Comparison of ENCODE assay signal across 8 mouse cellular contexts in the genomic region with DNA sequence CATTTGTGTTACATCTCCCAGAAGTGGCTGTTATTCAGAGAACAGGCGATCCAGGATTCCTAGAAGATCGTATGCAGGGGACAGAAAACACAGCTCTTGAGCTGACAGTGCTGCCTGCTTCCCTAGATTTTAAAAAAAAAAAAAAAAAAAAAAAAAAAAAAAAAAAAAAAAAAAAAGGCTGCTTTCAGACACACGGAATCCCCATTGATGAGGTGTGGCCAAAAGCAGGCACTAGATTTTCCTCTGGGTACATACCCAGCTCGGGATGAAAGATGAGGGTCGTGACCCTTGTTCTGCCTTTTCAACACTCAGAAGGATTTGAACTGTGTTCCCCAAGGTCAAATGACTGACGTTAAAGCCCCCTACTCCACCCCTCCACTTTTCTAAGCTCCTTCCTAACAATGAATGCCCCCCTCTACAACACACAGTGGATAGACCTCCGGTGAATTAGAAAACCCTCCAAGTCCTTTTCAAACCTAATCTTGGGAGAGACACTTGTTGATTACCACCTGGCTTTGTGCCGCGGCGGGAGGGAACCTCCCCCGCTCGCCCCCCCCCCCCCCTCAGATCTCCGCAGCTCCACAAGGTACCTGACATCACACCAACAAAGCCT.
DNase-seq lines count a peak whose midpoint lies in the region; ATAC-seq and TF ChIP-seq lines count a peak whose summit lies in the region.

No protein-coding gene starts in this region.

- no peaks in the 10 kb centered on the region for H3K9me3 ChIP-seq in lung, embryonic 14.5 days (ENCODE audit: low read depth, low read length)
- H3K9me3 ChIP-seq in embryonic facial prominence, embryonic 14.5 days (ENCODE audit: control insufficient read depth, low read length) = no peaks in the 10 kb centered on the region
- H3K9me3 ChIP-seq in limb, embryonic 10.5 days (replicated peaks) = no peaks in the 10 kb centered on the region
- H3K9me3 ChIP-seq in neural tube, embryonic 15.5 days (replicated peaks) = no peaks in the 10 kb centered on the region

- H3K4me3 ChIP-seq in lung, embryonic 14.5 days (ENCODE audit: low read depth, low read length) = peak overlapping the region; percentile 19
- peak overlapping the region; percentile 30 for H3K4me3 ChIP-seq in embryonic facial prominence, embryonic 14.5 days (ENCODE audit: low read depth, low read length)
- H3K4me3 ChIP-seq in limb, embryonic 10.5 days = peak overlapping the region; percentile 38
- peak overlapping the region; percentile 38 for H3K4me3 ChIP-seq in neural tube, embryonic 15.5 days (replicated peaks)

- peaks cover 8% of the 10 kb centered on the region for H3K4me1 ChIP-seq in lung, embryonic 14.5 days (ENCODE audit: insufficient read depth)
- H3K4me1 ChIP-seq in embryonic facial prominence, embryonic 14.5 days (ENCODE audit: control insufficient read depth, insufficient read depth, low read length) = peaks cover 28% of the 10 kb centered on the region
- peaks cover 27% of the 10 kb centered on the region for H3K4me1 ChIP-seq in limb, embryonic 10.5 days
- H3K4me1 ChIP-seq in neural tube, embryonic 15.5 days = peaks cover 50% of the 10 kb centered on the region

- peaks cover 9% of the 10 kb centered on the region; the same call in 1 of the 2 replicates for H3K27me3 ChIP-seq in lung, embryonic 14.5 days (ENCODE audit: insufficient read depth, low read length)
- H3K27me3 ChIP-seq in embryonic facial prominence, embryonic 14.5 days (replicated peaks; ENCODE audit: control insufficient read depth, insufficient read depth, low read length) = peaks cover 10% of the 10 kb centered on the region; the same call in 1 of the 2 replicates
- H3K27me3 ChIP-seq in limb, embryonic 10.5 days (ENCODE audit: low read depth, poor library complexity, severe bottlenecking) = peaks cover 73% of the 10 kb centered on the region
- H3K27me3 ChIP-seq in neural tube, embryonic 15.5 days (replicated peaks) = no peaks in the 10 kb centered on the region

- TF ChIP-seq CTCF in lung, embryonic 14.5 days (IDR thresholded peaks at IDR 0.05; ENCODE audit: low read depth) = no peak

- 2% methylated on average over 11 of the region's 13 CpGs for WGBS in lung, embryonic 14.5 days
- 7% methylated on average over 8 of the region's 13 CpGs for WGBS in embryonic facial prominence, embryonic 14.5 days
- 2% methylated on average over 13 of the region's 13 CpGs for WGBS in limb, embryonic 10.5 days
- WGBS in neural tube, embryonic 15.5 days = under 1% methylated on average over 13 of the region's 13 CpGs

- no peak overlapping the region; the same call in 1 of the 2 replicates for H3K27ac ChIP-seq in lung, embryonic 14.5 days (ENCODE audit: low read depth)
- H3K27ac ChIP-seq in embryonic facial prominence, embryonic 14.5 days (replicated peaks; ENCODE audit: low read depth, low read length) = no peak overlapping the region
- H3K27ac ChIP-seq in limb, embryonic 10.5 days = no peak overlapping the region
- H3K27ac ChIP-seq in neural tube, embryonic 15.5 days (replicated peaks) = peak overlapping the region; percentile 24

- no peak for DNase-seq in lung, embryonic 14.5 days
- no peak for DNase-seq in lung, postnatal 36 days
- no peak for DNase-seq in embryonic facial prominence, embryonic 14.5 days (ENCODE audit: low spot score)
- no peak for DNase-seq in limb, embryonic 10.5 days (ENCODE audit: low spot score)
- DNase-seq in right cerebral cortex, postnatal 25 days = no peak
- DNase-seq in spleen, postnatal 4 days (ENCODE audit: low spot score in 2 of 2) = no peak

- no peak overlapping the region for H3K9ac ChIP-seq in lung, embryonic 14.5 days
- H3K9ac ChIP-seq in embryonic facial prominence, embryonic 14.5 days (ENCODE audit: low read depth, low read length) = peak overlapping the region; percentile 41; the same call in 1 of the 2 replicates
- peak overlapping the region; percentile 28; the same call in 1 of the 2 replicates for H3K9ac ChIP-seq in neural tube, embryonic 15.5 days (replicated peaks)

- H3K36me3 ChIP-seq in lung, embryonic 14.5 days (ENCODE audit: insufficient read depth) = no peaks in the 10 kb centered on the region
- no peaks in the 10 kb centered on the region for H3K36me3 ChIP-seq in embryonic facial prominence, embryonic 14.5 days (ENCODE audit: control insufficient read depth, insufficient read depth, low read length)
- no peaks in the 10 kb centered on the region for H3K36me3 ChIP-seq in limb, embryonic 10.5 days
- H3K36me3 ChIP-seq in neural tube, embryonic 15.5 days = no peaks in the 10 kb centered on the region

- ATAC-seq in lung, embryonic 14.5 days (ENCODE audit: insufficient read depth) = no peak
- no peak for ATAC-seq in embryonic facial prominence, embryonic 14.5 days (ENCODE audit: low read depth)
- ATAC-seq in neural tube, embryonic 15.5 days (ENCODE audit: low FRiP score) = no peak
- ATAC-seq in granulocyte monocyte progenitor cell, adult 5-6 weeks (replicated peaks; ENCODE audit: poor library complexity, severe bottlenecking) = no peak

- peak overlapping the region; percentile 61 for H3K4me2 ChIP-seq in lung, embryonic 14.5 days
- peak overlapping the region; percentile 68 for H3K4me2 ChIP-seq in embryonic facial prominence, embryonic 14.5 days (ENCODE audit: low read depth, low read length)
- H3K4me2 ChIP-seq in neural tube, embryonic 15.5 days = peak overlapping the region; percentile 81
